Mouse (Mus musculus) layer of hippocampus, adult 2 months (tissue): ENCODE measurements at regions not wholly inside any gene's neighbourhood (a gene's known extent, or its start where the extent isn't known, plus 50 kb on each side); places are given as distances from the start of the nearest gene placed in this dataset.

ENCODE experiments used
- DNase-seq, 2 experiments: peaks; one replicate each; pipeline ENCODE4 v3.0.0; 2022; ENCODE audit warnings: low spot score in 2 of 2
- H3K27ac ChIP-seq: fragments of 200-600 bp; 2 replicates; pipeline ENCODE4 v1.8.1; 2022
- H3K4me3 ChIP-seq: fragments of 200-600 bp; 2 replicates; pipeline ENCODE4 v1.8.1; 2022; ENCODE audit warnings: mild to moderate bottlenecking
- CTCF ChIP-seq: fragments of 200-600 bp; conservative IDR thresholded peaks from 2 replicates; pipeline ENCODE4 v1.8.1; 2022; ENCODE audit warnings: antibody characterized with exemption, mild to moderate bottlenecking, moderate library complexity

DNA sequence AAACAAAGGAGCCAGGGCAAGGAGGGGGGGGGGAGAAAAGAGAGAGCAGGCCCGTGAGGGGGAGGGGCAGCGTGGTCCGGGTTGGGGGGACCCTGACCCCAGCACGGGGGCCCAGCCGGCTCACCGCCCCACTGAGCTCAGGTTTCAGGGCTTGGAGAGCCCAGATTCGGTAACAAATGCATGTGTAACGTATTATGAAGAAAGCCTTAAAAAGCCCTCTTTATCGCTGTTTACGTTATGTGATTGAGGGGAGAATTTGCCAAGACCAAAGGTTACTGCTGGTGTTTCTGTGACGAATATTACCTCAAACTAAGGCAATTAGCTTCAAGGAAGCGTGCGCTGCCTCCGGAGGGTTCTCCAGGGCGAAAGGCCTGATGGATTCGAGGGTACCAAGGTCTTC lies 54.2 kb downstream of the Barx1 start:
- TF ChIP-seq CTCF: no peak
- Histone ChIP-seq H3K27ac (no peak overlapping the region), H3K4me3 (no peak overlapping the region)
- DNase-seq: no peak

DNA sequence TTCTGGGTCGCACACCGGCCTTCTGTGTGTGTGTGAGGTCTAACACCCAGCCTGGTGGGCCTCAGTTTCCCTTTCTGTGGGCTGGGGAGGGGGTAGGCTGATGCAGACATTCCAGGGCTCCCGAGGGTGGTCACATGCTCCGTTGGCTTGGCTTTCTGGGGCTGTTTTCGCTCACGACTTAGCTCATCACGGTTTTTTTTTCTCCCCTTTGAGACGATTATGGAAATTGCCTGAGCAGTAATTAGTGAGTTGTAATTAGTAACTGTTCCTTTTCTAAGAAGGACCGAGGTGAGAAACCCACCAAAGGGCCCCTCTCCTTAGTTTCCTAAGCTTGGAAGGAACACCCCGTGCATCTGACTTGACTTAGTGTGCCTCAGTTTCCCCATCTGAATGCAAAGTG lies 54.7 kb downstream of the Barx1 start:
- Histone ChIP-seq H3K27ac (no peak overlapping the region), H3K4me3 (no peak overlapping the region)
- TF ChIP-seq CTCF: no peak
- DNase-seq: no peak

DNA sequence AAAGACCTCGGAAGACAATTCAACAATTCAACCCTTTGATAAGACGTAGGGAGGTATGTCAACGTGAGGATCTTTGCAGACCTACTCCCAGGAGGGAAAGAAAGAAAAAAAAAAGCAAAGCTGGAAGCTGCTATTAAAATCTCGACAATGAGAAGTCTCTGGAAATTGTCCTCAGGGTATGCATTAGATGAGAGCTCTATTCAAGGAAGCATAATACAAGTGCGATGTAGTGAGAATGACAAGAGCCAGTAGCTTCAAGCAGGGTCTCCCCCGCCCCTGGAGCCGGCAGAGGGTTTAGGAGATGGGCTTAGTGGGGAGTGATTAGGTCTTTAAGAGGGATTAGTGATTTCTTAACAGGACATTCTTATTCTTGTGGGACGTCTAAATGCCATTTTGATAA lies 60.9 kb downstream of the Barx1 start:
- no peak for TF ChIP-seq CTCF
- H3K4me3 ChIP-seq: no peak overlapping the region
- DNase-seq: no peak

DNA sequence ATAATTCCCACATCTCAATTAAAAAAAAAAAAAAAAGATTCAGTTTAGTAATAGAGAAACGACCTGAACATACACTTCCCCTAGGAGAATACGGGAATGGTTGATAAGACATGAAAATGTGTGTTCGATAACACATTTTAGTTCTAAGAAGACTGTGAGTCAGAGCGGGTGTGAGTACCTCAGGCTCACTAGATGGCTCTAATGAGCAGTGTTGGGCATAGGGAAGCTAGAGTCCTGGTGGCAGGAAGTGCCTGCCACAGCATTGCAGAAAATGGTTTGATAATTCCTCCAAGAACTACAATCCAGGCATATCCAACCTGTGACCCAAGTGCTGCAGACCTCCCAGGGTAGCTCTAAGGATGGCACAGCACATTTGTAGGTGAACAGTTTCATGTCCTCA lies 63.6 kb downstream of the Barx1 start:
- peak in 1 of 2 experiments; percentile 13 for DNase-seq
- H3K4me3 ChIP-seq: no peak overlapping the region
- H3K27ac ChIP-seq: no peak overlapping the region
- peak; percentile 74 for TF ChIP-seq CTCF

More for the DNA sequence above, 60.9 kb downstream of the Barx1 start:
- no peak overlapping the region for H3K27ac ChIP-seq

DNA sequence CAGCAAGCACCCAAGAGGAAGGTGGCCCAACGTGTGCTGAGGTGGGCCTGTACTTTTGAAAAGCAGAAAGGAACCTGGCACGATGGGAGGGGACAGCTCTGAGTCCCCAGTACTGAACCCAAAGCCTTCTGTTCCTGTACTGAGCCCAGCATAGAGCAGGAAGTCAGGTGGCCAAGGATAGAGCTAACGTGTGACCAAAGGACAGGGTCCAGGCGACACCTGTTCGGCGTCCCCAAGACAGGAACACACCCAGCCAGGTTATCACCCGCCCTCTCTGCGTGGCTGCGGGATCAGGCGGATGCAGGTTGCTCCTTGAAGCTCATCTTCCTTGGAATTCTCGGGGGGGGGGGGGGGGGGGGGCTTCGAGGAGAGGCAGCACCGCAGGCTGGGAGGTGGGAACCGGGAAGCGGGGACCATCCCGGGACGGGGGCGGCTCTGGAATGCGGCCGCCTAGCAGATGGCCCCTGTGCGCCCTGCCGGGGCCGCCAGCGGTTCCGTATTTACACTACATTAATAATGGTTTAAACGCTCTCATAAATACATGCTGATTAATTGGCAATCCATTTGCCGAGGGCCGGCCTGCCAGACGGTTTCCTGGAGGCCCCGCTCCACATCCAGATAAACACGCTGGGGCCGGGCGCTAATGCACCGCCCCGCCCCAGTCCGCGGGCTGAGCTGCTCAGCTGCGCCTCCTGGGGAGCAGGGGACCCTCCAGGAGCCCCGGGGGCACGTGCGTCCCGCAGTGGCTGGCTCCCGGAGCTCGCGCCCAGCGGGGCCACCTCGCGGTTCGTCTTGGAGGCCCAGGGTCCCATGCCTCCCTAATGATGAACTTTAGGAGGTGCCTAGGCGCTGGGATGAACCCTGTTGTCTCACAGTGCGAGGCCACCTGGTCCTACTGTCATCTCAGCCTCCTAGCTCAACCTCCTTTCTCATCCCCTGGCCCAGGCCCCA lies 68.5 kb downstream of the Barx1 start:
- DNase-seq: no peak
- no peak overlapping the region for H3K27ac ChIP-seq
- TF ChIP-seq CTCF: peak; percentile 26
- peak overlapping the region; percentile 31 for H3K4me3 ChIP-seq

- TF ChIP-seq CTCF: peak; percentile 75
- Histone ChIP-seq H3K27ac (no peak overlapping the region), H3K4me3 (no peak overlapping the region)
- no peak for DNase-seq
Measured at GRCm38 (mm10) chr13:48732168-48732841, 69.5 kb downstream of the Barx1 start.

GRCm38 (mm10) chr13:48734985-48735384 lies 72.2 kb downstream of the Barx1 start:
- H3K4me3 ChIP-seq: no peak overlapping the region
- H3K27ac ChIP-seq: no peak overlapping the region
- no peak for DNase-seq
- TF ChIP-seq CTCF: no peak

GRCm38 (mm10) chr13:48745566-48745965 lies 82.8 kb downstream of the Barx1 start:
- no peak for DNase-seq
- no peak overlapping the region for H3K27ac ChIP-seq
- TF ChIP-seq CTCF: no peak
- no peak overlapping the region for H3K4me3 ChIP-seq

DNA sequence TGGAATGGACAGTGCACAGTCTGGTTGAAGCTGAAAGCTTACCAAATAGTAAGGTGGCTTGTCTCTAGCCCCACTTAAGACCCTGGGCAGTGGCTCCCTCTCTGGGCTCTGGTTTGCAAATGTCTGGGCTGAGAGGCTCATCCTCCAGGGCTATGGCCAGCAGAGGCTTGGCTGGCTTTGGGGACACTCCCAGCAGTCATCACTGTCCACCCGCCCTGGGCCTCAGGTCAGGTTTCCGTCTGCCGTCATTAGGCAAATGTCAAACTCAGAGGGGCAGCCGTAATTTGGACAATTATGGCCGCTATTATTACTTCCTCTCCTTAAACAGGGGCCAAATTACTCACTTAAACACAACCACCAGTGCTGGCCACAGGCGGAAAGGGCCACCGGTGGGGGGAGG lies 83.5 kb downstream of the Barx1 start:
- Histone ChIP-seq H3K27ac (no peak overlapping the region), H3K4me3 (no peak overlapping the region)
- TF ChIP-seq CTCF: no peak
- no peak for DNase-seq
